Mouse (Mus musculus): ENCODE data around the gene 4833439L19Rik.

DNA sequence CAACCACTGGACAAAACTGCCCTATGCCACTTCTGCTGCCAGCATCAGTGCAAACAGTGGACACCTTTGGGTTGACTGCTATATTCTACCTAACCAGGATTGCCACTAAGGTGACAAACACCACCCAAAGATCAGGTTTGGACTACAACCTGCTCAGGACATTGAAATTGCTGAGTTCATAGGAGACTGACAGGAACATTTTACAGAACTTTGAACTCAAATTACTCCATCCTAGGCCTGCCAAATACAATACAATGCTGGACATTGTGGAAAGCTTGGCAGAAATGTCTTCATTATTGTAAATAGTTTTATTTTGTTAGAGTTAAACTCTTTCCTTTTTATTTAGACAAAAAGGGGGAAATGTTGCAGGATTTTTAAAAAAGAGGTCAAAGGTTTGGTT, 44.1 kb downstream of the 4833439L19Rik start:
- TF ChIP-seq CTCF (IDR thresholded peaks at IDR 0.05; ENCODE audit: low read depth, low read length), result no peak
- no peak for TF ChIP-seq POLR2A (IDR thresholded peaks at IDR 0.05; ENCODE audit: borderline replicate concordance, low read depth, low read length)

Data from bone marrow macrophage, adult 2 months (primary cell).